Mouse (Mus musculus) limb, embryonic 14.5 days (tissue): ENCODE measurements at regions not wholly inside any gene's neighbourhood (a gene's known extent, or its start where the extent isn't known, plus 50 kb on each side); places are given as distances from the start of the nearest gene placed in this dataset.

Experiments
- ATAC-seq: fragments of 200-750 bp; cut with Nextera tagmentation; 2 replicates; pipeline ENCODE4 v1.8.0; 2017; ENCODE audit warnings: low read depth, moderate number of reproducible peaks, moderate TSS enrichment; ENCODE audit not compliant: low FRiP score
- DNase-seq: peaks from one replicate; pipeline ENCODE4 v3.0.0-alpha.2; 2015; ENCODE audit warnings: low spot score
- H3K27ac ChIP-seq: fragments of 300-500 bp; sonication (generic); replicated peaks from 2 replicates; pipeline ENCODE4 v1.5.1; 2014; ENCODE audit warnings: low read depth, mild to moderate bottlenecking, low read length, moderate library complexity, mixed read lengths
- H3K27me3 ChIP-seq: fragments of 300-500 bp; sonication (generic); 2 replicates; pipeline ENCODE4 v1.6.1; 2014; ENCODE audit warnings: low read length, mixed read lengths; ENCODE audit not compliant: control insufficient read depth, insufficient read depth
- H3K36me3 ChIP-seq: fragments of 300-500 bp; sonication (generic); 2 replicates; pipeline ENCODE4 v1.6.1; 2014; ENCODE audit warnings: mild to moderate bottlenecking, low read length, moderate library complexity, mixed read lengths; ENCODE audit not compliant: control insufficient read depth, insufficient read depth
- H3K4me1 ChIP-seq: fragments of 300-500 bp; sonication (generic); 2 replicates; pipeline ENCODE4 v1.6.1; 2014; ENCODE audit warnings: antibody characterized with exemption, low read length, mixed read lengths; ENCODE audit not compliant: control insufficient read depth, insufficient read depth
- H3K4me2 ChIP-seq: fragments of 300-500 bp; sonication (generic); replicated peaks from 2 replicates; pipeline ENCODE4 v1.6.1; 2014; ENCODE audit warnings: low read depth, mild to moderate bottlenecking, low read length, moderate library complexity; ENCODE audit not compliant: severe bottlenecking
- H3K4me3 ChIP-seq: fragments of 300-500 bp; sonication (generic); replicated peaks from 2 replicates; pipeline ENCODE4 v1.5.1; 2014; ENCODE audit warnings: low read length
- H3K9ac ChIP-seq: fragments of 300-500 bp; sonication (generic); 2 replicates; pipeline ENCODE4 v1.6.1; 2014; ENCODE audit warnings: mild to moderate bottlenecking, low read depth, low read length, moderate library complexity; ENCODE audit not compliant: severe bottlenecking
- H3K9me3 ChIP-seq: fragments of 300-500 bp; sonication (generic); 2 replicates; pipeline ENCODE4 v1.6.1; 2016; ENCODE audit warnings: low read length; ENCODE audit not compliant: control insufficient read depth
- POLR2A ChIP-seq: fragments of 200-500 bp; IDR thresholded peaks from 2 replicates; pipeline ENCODE4 v1.8.0; 2012; ENCODE audit warnings: inconsistent platforms, mild to moderate bottlenecking, moderate library complexity, borderline replicate concordance; ENCODE audit not compliant: insufficient read depth, insufficient read length; ENCODE audit errors: extremely low read depth
- WGBS: fragments of 180-500 bp; shearing (Covaris S2); extraction: QIAGEN DNeasy Blood & Tissue Kit; methylation state at CpG from one replicate; pipeline ENCODE4 v1.1.7; 2014; 5-methylcytosine and 5-hydroxymethylcytosine counted together

- no peaks in the 10 kb centered on the region for H3K4me1 ChIP-seq
- H3K9ac ChIP-seq, result no peak overlapping the region
- 77% methylated on average over 14 of the region's 14 CpGs for WGBS
- H3K27me3 ChIP-seq, result no peaks in the 10 kb centered on the region
- no peak overlapping the region for H3K4me2 ChIP-seq
- DNase-seq (no peak), ATAC-seq (no peak)
- no peaks in the 10 kb centered on the region for H3K36me3 ChIP-seq
- H3K27ac ChIP-seq, result no peak overlapping the region
- no peak for TF ChIP-seq POLR2A
- H3K4me3 ChIP-seq, result no peak overlapping the region
- H3K9me3 ChIP-seq, result no peaks in the 10 kb centered on the region
These were observed 77.1 kb downstream of the Thnsl1 start for GRCm38 (mm10) chr2:21282505-21283200.

GRCm38 (mm10) chr2:21284881-21285280, 79.4 kb downstream of the Thnsl1 start:
- WGBS, result 98% methylated on average over 3 of the region's 3 CpGs
- Histone ChIP-seq H3K4me2 (no peak overlapping the region), H3K27ac (no peak overlapping the region), H3K4me3 (no peak overlapping the region), H3K9ac (no peak overlapping the region), H3K36me3 (no peaks in the 10 kb centered on the region), H3K9me3 (no peaks in the 10 kb centered on the region), H3K27me3 (no peaks in the 10 kb centered on the region), H3K4me1 (no peaks in the 10 kb centered on the region)
- TF ChIP-seq POLR2A, result no peak
- no peak for DNase-seq
- no peak for ATAC-seq

- 86% methylated on average over 13 of the region's 13 CpGs for WGBS
- Histone ChIP-seq H3K9me3 (no peaks in the 10 kb centered on the region), H3K4me1 (no peaks in the 10 kb centered on the region), H3K4me2 (no peak overlapping the region), H3K9ac (no peak overlapping the region), H3K36me3 (no peaks in the 10 kb centered on the region), H3K4me3 (no peak overlapping the region), H3K27ac (no peak overlapping the region), H3K27me3 (no peaks in the 10 kb centered on the region)
- DNase-seq, result no peak
- no peak for TF ChIP-seq POLR2A
- no peak for ATAC-seq
These were observed 79.6 kb upstream of the Gpr158 start for GRCm38 (mm10) chr2:21287786-21288185.

GRCm38 (mm10) chr2:21292669-21293151, 74.6 kb upstream of the Gpr158 start:
- Histone ChIP-seq H3K4me1 (no peaks in the 10 kb centered on the region), H3K36me3 (no peaks in the 10 kb centered on the region), H3K4me3 (no peak overlapping the region), H3K9ac (no peak overlapping the region), H3K4me2 (no peak overlapping the region), H3K27ac (no peak overlapping the region), H3K27me3 (no peaks in the 10 kb centered on the region), H3K9me3 (no peaks in the 10 kb centered on the region)
- no peak for DNase-seq
- TF ChIP-seq POLR2A, result no peak
- 62% methylated on average over 2 of the region's 2 CpGs for WGBS
- no peak for ATAC-seq

- no peak overlapping the region for H3K4me2 ChIP-seq
- no peaks in the 10 kb centered on the region for H3K4me1 ChIP-seq
- H3K27me3 ChIP-seq, result no peaks in the 10 kb centered on the region
- DNase-seq, result no peak
- no peaks in the 10 kb centered on the region for H3K36me3 ChIP-seq
- no peaks in the 10 kb centered on the region for H3K9me3 ChIP-seq
- H3K4me3 ChIP-seq, result no peak overlapping the region
- ATAC-seq, result no peak
- WGBS, result 70% methylated on average over 2 of the region's 2 CpGs
- no peak overlapping the region for H3K27ac ChIP-seq
- H3K9ac ChIP-seq, result no peak overlapping the region
- no peak for TF ChIP-seq POLR2A
These were observed 73.3 kb upstream of the Gpr158 start for GRCm38 (mm10) chr2:21294002-21294401.
